Mouse (Mus musculus): ENCODE data around the gene Lsm4. TPM values are rescaled to one million over a fixed set of nuclear protein-coding genes. Genes with fewer than 3 reads are reported as not detected.
A peak's percentile ranks its signal among the peaks of the same experiment; 100 is the strongest.

The Lsm4 gene
- total RNA-seq, 2 experiments from 2014 or later = 60.3 to 68.5 TPM

DNA sequence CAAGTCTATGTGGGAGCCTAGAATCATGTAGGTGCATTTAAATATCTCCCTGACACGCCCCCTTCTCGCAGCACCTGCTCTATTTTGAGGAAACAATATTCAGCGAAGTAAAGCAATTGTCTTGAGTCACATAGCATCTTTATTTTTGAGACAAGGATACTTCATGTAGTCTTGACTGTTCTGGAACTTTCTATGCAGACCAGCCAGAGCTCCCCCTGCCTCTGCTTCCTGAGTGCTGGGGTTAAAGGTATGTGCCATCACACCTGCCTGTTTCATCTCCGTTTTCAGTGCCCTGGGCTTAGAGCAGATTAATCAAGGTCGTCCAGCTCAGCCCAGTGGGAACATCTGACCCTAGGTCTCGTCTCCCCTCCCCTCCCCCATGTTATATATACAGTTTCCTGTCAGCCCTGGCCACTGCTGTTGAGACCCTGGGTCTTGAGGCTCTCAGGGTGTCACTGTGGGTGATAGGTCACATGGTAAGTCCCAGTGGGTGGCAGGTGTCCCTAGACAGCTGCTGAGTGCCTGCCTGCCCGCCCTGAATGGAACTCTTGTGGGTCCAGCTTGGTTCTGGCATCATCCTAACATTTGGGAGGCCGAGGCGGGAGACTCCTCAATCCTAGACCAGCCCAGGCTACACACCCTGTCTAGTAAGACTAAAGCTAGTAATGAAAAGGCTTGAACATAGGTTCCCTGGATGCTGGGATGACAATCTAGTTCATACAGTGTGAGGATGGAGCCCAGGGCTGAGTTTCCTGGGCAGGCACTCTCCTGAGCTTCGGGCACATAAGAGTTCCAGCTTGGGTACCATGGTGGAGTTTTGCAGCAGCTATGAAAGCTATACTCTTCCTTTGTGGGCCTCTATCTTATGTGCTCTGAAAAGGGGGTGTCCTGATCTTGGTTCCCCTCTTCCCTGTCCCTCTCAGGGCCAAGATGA is 28.3 kb downstream of the Lsm4 start:
- DNase-seq = no peak

DNA sequence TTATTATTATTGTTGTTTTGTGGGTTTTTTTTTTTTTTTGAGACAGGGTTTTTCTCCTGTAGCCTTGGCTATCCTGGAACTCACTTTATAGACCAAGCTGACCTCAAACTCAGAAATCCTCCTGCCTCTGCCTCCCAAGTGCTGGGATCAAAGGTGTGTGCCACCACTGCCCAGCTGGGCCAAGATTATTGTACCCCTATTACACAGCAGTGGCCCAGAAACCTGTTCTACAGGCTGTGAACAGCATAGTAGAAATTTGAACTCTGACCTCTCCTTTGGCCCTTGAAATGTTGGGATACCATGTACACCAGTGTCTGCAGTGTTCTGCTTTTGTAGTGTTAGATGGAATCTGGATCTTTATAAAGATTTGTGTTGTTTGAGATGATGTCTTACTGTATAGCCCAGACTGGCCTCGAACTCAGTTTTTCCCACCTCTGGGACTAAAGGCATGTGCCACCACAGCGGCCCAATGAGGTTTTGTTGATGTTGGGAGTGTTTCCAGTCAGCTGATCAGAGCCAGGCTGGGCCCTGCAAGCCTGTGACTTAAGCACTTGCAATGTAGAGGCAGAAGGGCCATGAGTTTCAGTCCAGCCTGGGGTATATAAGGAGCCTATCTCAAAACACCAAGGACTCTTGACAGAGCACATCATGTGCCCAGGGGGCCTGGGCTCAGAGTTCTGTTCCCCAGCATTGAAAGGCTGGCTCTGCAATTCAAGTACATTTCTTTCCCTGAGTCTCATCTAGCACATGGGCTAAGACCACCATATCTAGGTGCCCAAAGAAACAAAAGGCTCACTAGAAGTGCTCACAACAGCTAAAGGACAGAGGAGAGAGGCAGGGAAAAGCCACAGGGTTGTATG is 29.2 kb downstream of the Lsm4 start:
- DNase-seq = no peak

DNA sequence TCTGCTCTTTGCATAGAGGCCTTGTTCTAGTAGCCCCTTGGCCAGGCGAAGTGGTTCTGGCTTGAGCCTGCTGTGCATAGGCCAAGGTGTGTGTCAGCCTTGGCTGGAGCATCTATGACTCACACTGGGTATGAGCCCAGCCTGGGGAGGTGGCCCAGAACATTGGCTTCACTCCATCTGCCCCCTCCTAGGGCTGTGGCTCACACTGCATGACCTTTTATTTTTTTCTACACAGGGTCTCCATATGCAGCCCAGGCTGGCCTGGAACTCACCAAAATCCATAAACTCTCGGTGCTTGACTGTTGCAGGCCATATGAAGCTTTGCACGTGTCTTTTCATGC is 29.8 kb downstream of the Lsm4 start:
- peak; percentile 36 to 49 for DNase-seq

DNA sequence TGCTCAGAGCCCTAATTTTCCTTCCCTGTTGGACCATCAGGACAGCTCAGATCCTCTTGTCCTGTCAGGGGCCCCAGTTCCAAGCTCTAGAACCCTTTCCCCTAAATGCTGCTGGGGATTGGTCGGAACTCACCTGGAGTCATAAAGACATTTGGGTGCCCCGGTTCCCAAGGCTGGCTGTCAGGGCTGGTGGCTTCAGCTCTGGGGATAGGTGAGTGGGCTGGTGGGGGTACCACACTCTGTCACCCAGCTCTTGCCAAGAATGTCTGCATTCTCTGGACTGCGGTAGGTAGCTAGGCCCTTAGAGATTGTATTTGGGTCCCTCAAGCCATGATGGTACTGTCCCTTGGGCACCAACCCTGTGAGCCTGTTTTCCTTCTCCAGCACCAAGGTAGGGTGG is 30.2 kb downstream of the Lsm4 start, which contains the start of gene Iqcn:
Gene Iqcn, plus strand, starts transcription at position 171 of the 400 bp plus-strand sequence.
- DNase-seq = no peak

DNA sequence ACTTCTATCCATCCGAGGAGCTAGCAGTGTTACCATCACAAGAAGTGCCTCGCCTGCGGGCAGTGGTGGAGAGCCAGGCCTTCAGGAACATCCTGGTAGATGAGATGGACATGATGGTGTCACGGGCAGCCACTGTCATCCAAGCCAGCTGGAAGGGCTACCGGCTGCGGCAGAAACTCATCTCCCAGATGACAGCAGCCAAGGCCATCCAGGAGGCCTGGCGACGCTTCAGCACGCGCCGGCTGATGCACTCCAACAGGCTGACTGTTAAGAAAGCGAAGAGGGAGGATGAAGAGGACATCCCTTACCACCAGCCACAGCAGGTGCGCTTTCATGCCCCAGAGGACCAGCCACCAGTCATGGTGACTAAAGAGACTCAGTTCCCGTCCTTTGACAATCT is 35.2 kb downstream of the Lsm4 start:
- DNase-seq = no peak

DNA sequence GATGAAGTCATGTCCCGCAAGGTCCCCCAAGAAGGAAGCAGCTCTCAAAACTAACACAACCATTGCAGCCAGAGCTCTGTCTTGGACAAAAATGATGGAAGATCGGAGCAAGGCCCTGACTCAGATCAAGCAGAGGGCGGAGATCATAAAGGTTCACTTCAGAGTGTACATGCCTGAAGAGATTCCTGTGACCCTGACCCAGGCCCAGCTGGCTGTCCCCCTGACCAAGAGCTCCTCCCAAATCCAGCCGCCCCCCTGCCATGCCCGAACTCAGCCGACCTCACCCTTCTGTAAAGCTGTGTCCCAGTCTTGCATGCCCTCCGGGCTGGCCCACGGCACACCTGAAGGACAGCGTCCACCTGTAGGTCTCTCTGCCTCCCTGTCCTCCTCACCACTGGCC is 36.7 kb downstream of the Lsm4 start:
- DNase-seq = no peak

DNA sequence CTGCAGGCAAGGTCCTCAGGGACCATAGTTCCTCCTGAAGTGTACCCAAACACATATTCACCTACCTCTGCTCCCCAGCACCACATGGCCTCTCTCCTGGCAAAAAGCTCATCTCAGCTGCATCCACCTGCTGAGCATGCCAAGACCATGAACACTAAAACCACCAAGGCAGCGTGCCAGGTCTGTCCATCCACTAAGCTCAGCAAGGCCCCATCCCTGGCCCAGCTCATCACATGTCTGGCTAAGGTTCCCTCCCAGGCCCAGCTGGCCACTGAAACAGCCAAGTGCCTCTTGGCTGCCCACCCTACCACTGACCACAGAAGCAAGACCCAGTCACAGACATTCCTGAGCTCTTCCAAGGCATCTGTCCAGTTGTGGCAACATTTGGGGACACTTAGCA is 37.2 kb downstream of the Lsm4 start:
- DNase-seq = no peak

DNA sequence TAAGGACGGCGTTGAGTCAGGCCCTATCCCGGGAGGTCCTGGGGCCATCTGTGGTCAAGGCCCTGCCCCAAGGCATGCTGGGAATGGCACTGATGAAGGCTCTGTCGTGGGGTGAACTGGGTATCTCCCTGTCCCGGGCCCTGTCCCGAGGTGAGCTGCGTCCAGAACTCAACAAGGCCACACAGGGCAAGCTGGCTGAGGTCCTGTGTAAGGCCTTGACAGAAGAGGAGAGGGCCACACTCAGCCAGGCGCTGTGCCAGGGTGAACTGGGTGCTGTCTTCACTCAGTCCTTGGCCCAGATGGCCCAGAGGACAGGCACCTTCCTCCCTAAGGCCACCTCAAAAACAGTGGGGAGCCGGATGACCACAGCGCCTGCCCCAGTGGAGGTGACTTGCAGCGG is 38.0 kb downstream of the Lsm4 start:
- no peak for DNase-seq

DNA sequence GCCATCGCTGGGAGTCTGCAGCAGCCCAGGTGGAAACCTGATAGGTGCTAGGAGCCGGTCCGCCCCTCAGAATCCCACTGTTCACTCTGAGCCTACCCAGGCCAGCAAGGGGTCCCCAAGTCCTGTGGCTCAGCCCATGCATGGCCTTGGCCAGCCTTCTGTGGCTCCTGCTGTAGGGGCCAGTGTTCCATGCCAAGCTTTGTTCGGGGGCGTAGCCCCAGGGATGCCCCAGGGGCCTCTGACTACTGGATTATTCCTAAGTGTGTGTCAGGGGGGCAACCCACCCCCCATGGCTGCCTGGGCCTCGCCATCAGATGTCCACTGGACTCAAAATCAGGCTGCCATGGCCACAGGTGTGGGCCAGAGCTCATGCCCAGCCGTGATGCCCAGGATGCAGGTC is 40.9 kb downstream of the Lsm4 start:
- no peak for DNase-seq

DNA sequence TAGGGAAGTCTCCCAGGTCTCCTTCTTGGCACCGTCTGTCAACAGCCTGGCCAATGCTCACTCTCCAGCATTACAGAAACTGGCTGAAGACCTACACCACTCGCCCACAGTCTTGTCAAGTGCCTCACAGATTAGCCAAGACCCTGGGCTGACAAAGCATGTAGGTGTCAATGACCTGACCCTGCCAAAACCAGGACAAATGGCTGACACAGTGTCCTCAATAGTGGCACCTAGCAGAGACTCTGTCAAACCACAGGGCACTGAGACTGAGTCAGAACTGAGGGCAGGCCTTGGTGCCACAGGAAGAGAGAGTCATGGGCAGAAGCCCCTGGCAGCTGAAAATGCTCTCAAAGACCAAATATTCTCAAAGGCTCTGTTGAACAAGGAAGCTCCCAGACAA is 42.0 kb downstream of the Lsm4 start:
- no peak for DNase-seq

DNA sequence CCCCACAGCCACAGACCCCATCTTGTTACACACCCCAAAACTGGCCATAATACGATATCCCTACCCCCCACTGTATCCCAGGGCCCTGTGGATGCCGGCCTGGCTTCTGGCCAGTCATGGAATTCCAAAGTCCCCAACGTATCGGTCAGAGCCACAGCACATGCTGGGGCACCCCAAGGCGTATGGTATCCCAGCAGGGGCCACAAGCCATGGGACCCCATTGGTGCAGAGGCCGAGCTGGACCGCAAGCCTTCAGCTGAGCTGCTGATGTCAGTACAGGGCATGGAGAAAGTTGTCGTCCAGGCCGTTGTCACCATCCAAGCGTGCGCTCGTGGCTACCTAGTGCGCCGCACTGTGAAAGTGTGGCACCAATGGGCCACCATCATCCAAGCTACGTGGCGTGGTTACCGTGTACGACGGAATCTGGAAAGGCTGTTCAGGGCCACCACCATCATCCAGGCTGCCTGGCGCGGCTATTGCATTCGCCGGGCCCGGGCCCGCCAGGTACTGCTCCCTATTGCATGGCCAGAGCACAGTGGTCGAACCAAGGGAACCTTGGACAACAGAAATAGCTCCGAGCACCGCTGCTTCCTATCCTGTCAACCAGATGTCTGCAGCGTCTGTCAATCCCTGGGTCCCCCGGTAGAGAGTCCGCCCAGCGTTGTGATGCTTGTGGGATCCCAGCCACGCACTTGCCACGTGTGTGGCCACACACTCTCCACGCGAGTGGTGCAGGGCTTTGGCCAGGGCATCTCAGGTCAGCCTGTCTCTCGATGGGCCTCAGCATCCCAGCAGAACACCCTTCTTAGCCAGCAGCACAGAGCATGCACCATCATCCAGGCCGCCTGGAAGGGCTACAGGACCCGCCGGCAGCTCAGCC is 43.7 kb downstream of the Lsm4 start:
- DNase-seq = no peak

DNA sequence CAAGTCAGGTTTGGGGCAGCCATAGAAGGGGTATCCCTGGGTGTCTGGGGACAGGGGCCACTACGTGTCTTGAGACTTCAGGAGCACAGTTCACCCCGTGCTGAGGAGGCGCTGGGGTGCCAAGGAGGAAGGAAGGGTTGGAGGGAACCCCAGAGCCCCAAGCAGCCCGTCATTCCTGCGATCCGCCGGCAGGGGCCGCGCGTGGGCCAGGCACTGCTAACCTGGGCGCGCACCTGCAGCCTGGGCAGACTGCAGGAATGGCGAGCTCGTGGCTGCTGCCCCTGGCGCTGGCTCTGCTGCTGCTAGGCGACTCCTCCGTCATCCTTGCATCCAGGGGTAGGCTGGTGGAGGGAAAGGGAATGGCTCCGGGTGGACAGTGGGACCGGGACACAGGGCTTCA is 45.2 kb downstream of the Lsm4 start, which contains the start of gene Gm3336:
Gene Gm3336, plus strand, starts transcription at position 247 of the 400 bp plus-strand sequence.
- DNase-seq = peak; percentile 49 to 54

DNA sequence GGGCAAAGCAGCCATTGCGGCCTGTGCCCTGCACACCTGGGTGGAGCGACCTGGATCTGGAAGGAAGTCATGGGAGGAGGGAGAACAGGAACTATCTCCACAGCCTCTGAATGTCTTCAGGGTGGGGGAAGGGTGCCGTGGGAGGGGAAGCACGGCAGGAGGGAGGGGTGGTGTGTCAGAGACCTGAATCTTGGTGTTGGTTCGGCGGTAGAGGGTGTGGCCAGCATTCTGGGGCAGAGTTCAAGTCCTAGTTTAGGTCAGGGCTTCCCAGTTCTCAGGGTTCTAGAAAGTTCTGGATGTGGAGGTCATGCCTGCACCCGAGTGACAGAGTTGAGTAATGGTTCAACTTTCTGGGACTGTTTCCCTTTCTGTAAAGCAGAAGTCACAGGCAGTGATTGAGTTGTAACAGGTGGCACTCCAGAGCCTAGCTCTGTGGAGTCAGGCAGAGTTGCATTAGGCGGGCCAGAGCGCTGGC is 46.8 kb downstream of the Lsm4 start:
- no peak for DNase-seq

DNA sequence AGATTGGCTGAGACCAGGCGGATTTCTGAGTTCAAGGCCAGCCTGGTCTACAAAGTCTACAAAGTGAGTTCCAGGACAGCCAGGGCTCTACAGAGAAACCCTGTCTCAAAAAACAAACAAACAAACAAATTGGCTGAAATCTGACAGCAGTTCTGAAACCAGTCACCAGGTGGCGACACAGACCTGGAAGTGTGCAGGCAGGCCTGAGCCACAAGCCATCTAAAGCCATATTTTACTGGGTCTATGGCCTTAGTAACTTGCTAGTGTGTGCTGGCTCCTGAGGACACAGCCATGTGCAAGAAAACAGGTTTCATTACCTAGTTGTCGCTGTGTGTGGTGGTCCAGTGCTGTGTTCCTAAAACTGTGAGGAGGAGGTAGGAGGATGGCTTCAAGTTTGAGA is 47.7 kb downstream of the Lsm4 start:
- DNase-seq = peak; percentile 78 to 83

DNA sequence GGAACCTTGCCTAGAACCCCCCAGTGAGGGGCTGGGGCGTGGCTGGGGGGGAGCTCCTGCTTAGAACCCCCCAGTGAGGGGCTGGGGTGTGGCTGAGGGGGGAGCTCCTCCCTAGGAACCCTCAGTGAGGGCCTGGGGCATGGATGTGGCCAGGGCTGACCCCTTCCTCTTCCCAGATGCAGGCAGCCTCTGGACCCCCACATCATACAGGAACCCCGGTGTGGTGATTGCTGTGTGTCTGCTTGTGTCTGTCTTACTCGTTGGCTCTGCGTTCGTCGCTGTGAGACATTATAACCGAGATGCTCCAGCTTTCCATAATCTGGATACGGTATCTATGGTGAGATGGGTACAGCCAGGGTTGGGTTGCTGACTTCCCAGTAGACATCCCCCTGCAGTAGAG is 48.6 kb downstream of the Lsm4 start:
- DNase-seq = no peak

DNA sequence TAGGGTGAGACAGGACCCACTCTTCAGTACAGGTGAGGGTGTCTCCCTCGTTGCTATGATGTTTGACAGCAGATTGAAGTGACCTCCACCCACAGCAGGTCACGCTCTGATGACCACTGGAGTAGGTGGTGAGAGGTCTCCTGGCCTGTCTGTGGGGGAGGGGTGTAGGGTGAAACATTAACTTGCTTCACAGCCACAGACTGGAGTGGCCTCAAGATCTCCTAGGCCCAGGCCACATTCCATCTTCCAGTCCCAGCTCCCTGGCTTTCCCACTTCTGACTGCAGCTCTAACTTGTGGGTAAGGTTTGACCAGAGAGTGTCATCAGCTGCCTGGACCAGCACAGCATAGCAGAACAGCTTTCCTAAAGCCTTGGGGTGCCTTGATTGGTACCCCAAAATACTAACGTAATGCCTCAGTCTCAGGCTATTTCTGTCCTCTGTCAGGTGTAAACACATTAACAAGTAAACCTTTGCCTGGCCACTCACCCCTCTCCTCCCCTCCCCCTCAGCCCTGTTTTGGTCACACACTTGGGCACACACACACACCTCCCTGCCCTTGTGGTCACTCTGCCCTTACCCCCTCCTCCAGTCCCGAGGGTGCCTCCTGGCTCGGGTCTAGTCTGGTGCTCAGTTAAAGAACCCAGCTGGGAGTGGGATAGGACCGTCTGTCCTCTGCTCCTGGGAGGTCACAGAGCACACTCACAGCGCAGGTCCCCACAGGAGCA is 50.6 kb downstream of the Lsm4 start, which contains the start of gene Pde4c:
Gene Pde4c, plus strand, starts transcription at position 235 of the 725 bp plus-strand sequence.
- DNase-seq = no peak

DNA sequence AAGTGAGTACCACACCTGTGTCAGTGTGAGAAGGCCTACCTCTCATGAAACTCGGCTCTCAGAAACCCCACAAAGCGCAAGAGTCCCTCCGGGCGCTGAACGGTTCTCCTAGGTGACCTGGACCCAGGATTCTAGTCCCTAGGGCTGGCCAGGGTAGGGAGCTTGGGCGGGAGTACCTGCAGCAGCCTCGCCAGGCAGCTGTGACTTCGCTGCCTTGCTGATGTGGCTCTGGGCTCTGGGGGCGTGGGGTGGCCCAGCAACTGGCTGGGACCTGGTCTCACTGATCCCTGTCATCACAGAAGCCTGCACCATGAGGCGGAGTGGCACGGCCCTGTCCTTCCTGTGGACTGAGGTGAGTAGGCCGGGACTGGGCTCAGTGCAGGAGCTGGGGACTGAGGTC is 51.2 kb downstream of the Lsm4 start:
- no peak for DNase-seq

DNA sequence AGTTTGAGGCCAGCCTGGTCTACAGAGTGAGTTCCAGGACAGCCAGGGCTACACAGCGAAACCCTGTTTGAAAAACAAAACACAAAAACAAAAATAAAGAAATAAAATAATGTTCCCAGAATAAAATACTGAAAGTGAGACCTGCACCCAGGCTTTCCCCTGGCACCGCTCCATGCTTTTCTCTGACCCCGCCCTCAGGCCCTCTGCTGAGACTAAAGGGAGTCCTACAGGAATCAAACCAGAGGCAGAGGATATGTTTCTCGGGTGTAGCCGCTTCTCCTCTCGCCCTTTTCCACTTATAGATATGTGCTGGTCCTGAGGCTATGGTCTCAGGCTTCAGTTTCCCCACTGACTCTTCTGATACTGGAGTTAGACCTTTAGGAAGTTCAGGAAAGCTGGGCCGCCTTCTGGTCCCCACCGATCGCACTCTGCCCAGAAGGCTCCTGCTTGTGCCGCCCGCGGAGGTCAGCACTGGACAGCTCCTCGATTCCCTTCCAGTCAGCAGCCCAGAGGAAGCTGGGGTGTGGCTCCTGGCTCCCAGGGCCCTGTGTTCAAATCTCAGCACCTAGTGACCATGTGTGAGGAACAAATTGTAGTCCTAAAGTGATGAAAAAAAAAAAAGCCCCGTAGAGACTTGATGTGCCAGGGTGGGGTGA is 52.9 kb downstream of the Lsm4 start:
- no peak for DNase-seq

DNA sequence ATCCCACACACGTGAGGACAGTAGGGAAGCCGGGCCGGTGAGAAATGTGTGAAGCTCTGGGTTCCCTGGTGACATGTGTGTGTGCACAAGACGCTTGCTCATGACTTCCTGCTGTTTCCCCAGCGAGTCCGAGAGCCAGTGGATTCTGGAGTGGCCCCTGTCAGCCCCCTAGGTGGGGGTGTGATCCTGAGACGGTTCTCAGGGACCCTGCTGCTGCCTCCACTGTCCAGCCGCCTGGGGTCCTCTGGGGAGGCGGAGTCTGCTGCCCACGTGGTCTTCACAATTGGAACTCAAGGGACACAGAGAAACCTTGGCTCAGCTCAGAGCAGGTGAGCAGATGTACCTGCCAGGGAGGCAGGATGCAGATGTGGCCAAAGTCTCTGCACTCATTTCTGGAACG is 53.7 kb downstream of the Lsm4 start:
- no peak for DNase-seq

All from layer of hippocampus, postnatal 36 days (tissue).